Mouse (Mus musculus) embryonic fibroblast, embryonic 13.5 days (primary cell): Measurements from ENCODE around the gene Myom1. TPM values are rescaled to one million over a fixed set of nuclear protein-coding genes. Genes with fewer than 3 reads are reported as not detected.

ENCODE experiments used
- H3K27ac ChIP-seq: 2 replicates; pipeline ENCODE4 v1.5.1; 2012; ENCODE audit warnings: low read length, control low read depth, inconsistent platforms; ENCODE audit not compliant: insufficient read depth
- H3K4me1 ChIP-seq: 2 replicates; pipeline ENCODE4 v1.6.1; 2011; ENCODE audit warnings: low read length; ENCODE audit not compliant: control insufficient read depth, insufficient read depth
- H3K4me3 ChIP-seq: 2 replicates; pipeline ENCODE4 v1.5.1; 2011; ENCODE audit warnings: mild to moderate bottlenecking, control low read depth, low read length; ENCODE audit not compliant: insufficient read depth
- CTCF ChIP-seq: IDR thresholded peaks from 2 replicates; pipeline ENCODE4 v1.5.1; 2011; ENCODE audit warnings: mild to moderate bottlenecking, control low read depth, low read length, moderate library complexity, borderline replicate concordance; ENCODE audit not compliant: insufficient read depth
- POLR2A ChIP-seq: IDR thresholded peaks from 2 replicates; pipeline ENCODE4 v1.6.1; 2011; ENCODE audit warnings: low read depth, mild to moderate bottlenecking, control low read depth, low read length, moderate library complexity
- polyA plus RNA-seq: library from polyadenylated mRNA; stranded (reverse); fragments of >200 nt; gene quantifications from 2 replicates; pipeline ENCODE4 v1.2.4, GENCODE M21; 2011; ENCODE audit warnings: low read depth; ENCODE audit not compliant: missing spikeins, insufficient read length

Myom1 gene
- polyA plus RNA-seq, 1 experiment, result 8.7 TPM

DNA sequence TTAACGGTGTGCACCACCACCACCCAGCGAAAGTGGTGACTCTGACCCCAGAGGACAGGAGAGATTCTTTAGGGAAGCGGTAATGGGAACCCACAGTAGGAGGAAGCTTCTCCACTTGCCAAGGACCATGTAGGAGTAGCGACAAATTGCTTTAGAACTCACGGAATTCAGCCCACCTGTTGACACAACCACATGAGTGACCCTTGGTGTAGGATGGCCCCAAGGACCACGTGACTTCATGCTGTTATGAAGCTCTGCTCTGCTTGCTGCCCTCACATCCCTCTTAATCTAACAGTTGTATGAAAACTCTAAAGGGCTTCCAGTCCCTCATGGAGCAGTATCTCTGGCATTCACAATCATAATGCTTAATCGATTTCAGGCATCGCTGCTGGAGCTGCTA, 46.9 kb downstream of the Myom1 start:
- no peak overlapping the region for H3K27ac ChIP-seq
- H3K4me3 ChIP-seq, result no peak overlapping the region
- TF ChIP-seq POLR2A (no peak), CTCF (no peak)
- H3K4me1 ChIP-seq, result no peaks in the 10 kb centered on the region

DNA sequence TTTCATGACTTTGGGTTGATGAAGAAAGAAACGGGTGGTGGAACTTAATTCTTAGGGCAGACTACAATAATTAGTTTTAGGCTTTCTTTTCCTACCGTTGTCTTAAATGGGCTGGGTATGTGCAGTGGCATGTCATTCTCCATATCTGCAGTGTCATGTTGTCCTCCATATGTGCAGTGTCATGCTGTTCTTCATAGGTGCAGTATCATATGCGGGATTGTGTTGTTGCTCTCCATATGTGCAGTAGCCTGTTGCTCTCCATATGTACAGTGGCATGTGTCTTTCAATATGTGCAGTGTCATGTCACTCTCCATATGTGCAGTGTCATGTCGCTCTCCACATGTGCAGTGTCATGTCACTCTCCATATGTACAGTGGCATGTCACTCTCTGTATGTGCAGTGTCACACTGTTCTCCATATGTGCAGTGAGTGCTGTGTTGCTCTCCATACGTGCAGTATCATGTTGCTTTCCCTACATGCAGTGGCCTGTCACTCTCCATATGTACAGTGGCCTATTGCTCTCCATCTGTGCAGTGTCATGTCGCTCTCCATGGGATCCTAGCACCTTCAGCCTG, 50.8 kb downstream of the Myom1 start:
- no peak overlapping the region for H3K4me3 ChIP-seq
- TF ChIP-seq POLR2A (no peak), CTCF (no peak)
- H3K4me1 ChIP-seq, result no peaks in the 10 kb centered on the region
- no peak overlapping the region for H3K27ac ChIP-seq

DNA sequence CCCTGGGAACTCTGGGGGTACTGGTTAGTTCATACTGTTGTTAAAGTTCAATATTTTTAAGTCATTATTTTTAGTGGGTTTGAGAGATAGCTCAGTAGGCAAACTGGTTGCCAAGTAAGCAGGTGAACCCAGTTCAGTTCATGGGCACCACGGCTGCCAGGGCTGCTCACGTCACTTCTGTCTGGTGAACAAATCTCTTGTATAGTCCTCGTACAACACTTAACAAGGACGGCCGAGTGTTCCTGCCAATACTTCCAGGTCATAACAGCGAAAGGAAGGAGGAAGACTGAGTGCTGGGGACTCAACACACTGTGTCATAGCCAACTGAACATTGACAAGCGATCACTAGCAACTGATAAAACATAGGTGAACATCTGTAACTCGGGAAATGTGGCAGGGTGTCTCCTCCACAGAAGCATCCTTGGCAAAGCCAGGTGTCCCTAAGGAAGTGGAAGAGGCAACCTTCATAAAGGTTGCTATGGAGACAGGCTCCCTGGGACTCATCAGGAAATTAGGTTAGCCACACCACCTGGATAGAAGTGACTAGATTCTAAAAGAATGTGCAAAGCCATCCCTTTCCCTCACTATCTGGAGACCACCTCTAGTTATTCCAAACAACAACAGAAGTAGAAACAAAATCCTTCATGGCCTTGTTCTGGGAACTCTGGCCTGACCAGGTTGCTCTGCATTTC, 52.9 kb downstream of the Myom1 start:
- Histone ChIP-seq H3K4me1 (peaks cover 12% of the 10 kb centered on the region), H3K4me3 (no peak overlapping the region), H3K27ac (no peak overlapping the region)
- TF ChIP-seq CTCF (no peak), POLR2A (no peak)

DNA sequence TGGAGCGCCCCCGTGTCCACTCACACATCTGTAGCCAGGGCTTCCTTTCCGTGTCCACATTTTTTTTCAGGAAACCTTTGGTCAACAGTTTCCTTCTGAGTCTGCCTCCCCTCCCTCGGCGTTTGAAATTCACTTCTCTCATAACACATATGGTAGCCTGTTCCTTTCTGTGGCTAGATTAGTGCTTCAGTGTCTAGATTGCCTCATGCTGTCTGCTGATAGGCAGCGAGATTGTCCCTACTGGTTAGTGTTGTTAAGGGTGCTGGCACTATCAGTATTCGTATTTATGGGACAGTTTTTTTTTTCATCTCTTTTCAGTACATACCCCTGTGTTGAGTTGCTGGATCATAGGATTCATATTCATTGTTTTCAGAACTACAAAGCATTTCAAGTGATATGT, 54.0 kb downstream of the Myom1 start:
- no peak overlapping the region for H3K4me3 ChIP-seq
- TF ChIP-seq CTCF (no peak), POLR2A (no peak)
- H3K4me1 ChIP-seq, result peaks cover 16% of the 10 kb centered on the region
- H3K27ac ChIP-seq, result no peak overlapping the region

DNA sequence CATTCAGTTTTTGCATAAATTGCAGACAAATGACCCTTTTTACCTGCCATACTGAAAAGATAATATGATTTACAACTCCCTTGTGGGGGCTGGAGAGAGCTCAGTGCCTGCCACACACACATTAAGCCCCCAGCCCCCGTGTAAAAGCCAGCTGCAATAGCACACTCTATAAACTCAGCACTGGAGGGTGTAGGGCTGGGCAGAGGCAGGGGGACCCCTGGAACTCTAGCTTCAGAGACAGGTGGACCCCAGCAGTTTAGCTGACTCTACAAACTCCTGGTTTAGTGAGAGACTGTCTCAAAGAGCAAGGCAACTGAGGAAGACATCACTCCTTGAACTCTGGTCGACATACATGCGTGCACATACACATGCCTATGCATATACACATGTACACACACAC, 55.3 kb downstream of the Myom1 start:
- Histone ChIP-seq H3K4me3 (no peak overlapping the region), H3K4me1 (peaks cover 18% of the 10 kb centered on the region), H3K27ac (no peak overlapping the region)
- TF ChIP-seq POLR2A (no peak), CTCF (no peak)

DNA sequence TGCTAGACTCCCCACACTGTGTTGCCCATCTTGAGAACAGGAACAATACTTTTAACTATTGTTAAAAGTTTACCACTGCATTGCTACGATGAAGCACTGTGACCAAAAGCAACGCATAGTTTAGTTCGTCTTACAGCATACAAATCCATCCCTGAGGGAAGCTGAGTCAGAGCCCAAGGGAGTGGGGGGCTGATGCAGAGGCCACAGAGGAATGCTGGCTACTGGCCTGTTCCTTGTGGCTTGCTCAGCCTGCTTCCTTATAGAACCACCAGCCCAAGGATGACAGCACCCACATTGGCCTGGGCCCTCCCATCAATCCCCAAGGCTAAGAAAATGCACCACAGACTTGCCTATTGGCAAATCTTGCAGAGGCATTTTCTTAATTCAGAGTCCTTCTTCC, 56.8 kb downstream of the Myom1 start:
- Histone ChIP-seq H3K4me3 (no peak overlapping the region), H3K4me1 (peaks cover 18% of the 10 kb centered on the region), H3K27ac (peak overlapping the region; percentile 93)
- 0 out of 2 replicates have a peak, but pooled peaks have one; percentile 32 for TF ChIP-seq POLR2A
- no peak for TF ChIP-seq CTCF

DNA sequence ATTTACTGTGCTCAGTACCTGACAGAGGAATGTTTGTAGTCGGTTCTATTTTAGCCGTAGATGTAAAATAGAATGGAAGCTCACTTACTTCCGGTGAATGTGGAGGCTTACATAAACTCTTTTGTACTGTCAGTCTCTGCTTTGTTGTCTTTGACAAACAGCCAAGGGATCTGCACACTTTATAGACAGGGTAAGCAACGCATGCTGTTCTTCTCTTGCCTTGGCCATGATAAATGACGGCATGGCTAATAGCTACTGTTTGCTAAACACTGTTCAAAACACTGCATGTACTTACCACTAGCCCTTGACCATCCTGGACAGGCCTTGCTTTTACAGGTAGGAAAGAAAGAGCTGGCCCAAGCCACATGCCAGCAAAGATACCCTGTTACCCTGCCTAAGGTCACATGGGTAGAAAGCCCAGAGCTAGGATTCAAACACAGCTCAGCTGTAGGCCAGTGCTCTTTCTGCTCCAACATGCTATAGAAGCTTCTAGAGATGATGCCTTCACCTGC, 59.7 kb downstream of the Myom1 start:
- Histone ChIP-seq H3K4me1 (peaks cover 18% of the 10 kb centered on the region), H3K27ac (no peak overlapping the region), H3K4me3 (no peak overlapping the region)
- TF ChIP-seq POLR2A, result no peak
- TF ChIP-seq CTCF, result no peak

DNA sequence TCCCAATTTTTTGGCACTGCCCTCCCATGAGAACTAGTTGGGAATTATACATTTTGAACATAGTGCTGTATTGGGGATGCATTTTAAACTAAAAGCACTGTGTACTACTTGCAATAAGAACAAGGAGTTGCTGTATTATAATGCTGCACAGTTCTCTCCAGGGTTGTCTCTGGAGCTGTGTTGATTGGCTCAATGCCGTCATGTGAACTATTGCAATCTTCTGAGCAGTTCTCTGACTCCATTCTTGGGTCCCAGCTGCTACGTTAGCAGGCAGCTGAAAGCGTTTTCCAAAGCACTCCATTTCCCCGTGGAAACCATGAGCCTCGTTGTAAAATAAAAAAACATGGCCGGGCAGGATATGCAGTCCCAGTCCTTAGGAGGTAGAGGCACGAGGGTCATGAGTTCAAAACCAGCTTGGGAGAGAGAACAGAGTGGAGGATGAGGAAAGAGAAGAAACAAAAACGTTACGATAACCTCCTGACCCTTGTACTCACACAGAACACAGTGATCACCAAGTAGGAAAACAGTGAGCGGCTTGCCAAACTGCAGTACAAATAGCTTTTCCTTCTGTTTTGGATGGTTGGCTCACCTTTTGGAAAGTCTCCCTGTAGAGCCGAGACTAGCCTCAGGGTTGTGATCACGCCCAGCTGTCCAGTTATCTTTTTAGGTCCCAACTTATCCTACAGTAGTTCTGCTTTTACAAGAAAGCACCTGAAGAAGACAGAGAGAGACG, 60.6 kb downstream of the Myom1 start:
- Histone ChIP-seq H3K4me1 (peaks cover 18% of the 10 kb centered on the region), H3K27ac (no peak overlapping the region), H3K4me3 (no peak overlapping the region)
- TF ChIP-seq POLR2A (no peak), CTCF (no peak)

DNA sequence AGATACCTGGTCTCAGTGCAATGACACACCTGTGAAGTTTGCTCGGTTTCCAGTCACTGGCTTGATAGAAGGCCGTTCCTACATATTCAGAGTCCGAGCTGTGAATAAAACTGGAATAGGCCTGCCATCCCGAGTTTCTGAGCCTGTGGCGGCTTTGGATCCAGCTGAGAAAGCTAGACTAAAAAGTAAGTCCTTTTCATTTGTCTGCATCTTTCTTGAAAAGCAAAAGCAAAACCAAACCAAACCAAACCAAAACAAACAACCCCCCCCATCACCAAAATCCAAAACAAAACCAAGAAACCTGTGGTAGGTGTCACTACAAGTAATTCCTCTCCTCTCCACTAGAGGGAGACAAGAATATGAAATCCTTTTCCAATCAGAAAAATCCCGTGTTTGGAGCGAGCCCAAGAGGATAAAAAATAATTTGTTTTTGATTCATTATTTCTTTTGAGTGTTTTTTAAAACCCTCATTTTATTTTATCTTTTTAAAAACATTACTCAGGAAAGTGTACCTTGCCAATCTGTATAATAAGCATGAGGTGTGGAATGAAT, 62.1 kb downstream of the Myom1 start:
- Histone ChIP-seq H3K4me3 (no peak overlapping the region), H3K27ac (no peak overlapping the region), H3K4me1 (peaks cover 15% of the 10 kb centered on the region)
- no peak for TF ChIP-seq POLR2A
- TF ChIP-seq CTCF, result no peak
